Mouse (Mus musculus) mesoderm, embryonic 11.5 days (tissue): ENCODE results near the gene 2010111I01Rik.

ENCODE experiments used
- DNase-seq: peaks from one replicate; pipeline ENCODE4 v3.0.0-alpha.2; 2012; ENCODE audit warnings: low read depth, low spot score

The 2010111I01Rik gene

DNA sequence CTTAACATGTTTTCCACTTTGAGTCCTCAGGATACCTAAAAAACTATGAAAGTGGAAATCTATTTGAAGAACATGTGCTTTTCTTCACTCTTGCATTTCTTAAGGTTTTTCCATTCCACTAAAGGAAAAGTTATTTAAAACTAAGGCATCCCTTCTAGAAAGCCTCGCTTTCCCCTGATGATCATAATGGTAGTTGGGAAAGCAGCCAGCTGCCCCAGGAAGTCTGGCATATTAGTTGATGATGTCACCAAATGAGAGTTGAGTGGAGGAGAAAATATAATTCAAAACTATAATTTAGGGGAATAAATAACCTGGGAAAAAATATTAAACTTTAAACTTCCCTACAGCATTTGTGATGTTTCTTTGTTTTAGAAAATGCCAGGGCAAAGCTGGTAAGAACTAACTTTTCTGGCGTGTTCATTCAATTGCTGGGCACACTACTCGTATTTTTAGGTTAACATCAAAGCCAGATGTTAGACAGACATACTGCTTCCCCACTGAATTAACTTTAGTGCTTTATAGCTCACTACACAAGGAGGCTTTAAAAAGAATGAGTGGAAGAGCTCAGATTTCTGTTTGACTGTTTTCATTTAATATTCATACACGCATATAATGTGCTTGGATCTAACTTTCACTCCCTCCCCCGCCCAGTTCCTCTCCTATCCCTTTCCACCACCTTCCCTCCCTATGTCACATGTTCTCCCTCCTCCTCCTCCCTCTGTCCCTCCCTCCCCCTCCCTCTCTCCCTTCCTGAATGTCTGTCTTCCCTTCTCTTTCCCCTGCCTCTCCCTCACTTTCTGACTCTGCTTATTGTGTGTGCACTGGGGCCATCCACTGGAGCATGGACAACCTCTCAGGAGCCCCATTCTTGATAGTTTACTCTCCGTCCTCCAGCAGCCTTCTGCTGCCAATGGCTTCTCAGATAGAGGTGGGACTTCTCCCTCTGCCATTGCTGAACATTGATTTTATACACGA lies 58.8 kb downstream of the 2010111I01Rik start:
- no peak for DNase-seq

DNA sequence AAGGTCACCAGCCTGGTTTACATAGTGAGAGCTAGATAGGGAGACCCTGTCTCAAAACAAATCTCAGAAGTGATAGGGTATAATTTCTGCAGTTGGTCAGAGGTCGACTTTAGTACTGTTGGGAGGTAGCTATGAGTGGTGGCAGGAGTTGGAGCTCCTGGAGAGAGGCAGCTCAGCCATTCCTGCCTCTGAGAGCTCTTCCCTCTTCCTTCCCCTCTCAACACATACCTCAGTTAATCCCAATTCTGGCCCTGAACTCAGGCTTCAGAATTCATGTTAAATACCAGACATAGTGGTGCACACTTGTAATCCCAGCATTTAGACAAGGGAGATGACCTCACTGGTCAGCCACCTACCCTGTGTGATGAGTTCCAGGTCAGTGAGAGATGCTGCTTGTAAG lies 65.3 kb downstream of the 2010111I01Rik start:
- no peak for DNase-seq

DNA sequence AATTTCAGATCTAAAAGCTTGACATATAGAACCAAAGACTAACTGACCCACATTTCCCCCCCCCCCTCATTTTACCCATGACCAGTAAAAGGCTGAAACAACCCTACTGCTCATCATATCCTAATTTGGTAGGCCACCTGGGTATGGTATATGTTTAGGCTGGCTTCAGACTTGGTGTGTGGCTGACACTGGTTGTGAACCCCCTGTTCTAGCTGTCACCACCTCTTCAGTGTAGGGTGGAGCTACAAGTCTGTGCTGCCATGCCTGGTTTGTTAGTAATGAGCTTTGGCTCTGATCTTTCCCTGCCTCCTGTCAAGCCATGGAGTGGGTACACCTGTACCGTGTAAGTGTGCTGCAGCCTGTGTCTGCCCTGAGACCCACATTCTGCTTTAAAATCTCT lies 66.6 kb downstream of the 2010111I01Rik start:
- DNase-seq = no peak

DNA sequence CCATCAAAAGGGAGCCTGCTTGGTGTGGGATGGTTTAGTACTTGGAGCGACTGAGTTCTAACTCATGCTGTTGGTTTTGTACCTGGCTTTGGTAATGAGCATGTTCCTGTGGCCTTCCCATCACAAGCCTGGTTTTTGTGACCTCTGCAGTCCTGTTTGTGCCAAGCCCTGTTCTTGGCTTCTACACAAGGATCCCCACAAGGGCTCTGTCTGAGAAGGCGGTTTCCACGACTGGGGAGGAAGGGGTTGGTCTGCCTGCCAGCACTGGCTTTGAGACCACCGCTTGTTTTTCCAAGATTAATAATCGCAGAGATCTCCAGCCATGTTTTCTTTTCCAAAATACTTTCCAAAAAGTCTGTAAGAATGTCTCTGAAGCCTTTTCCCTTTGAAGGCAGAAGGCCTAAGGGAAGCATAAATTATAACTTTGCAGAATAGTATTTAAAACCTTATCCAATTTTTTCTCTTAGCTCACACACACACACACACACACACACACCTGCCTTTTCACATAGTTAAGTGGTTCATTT lies 67.7 kb downstream of the 2010111I01Rik start:
- no peak for DNase-seq

DNA sequence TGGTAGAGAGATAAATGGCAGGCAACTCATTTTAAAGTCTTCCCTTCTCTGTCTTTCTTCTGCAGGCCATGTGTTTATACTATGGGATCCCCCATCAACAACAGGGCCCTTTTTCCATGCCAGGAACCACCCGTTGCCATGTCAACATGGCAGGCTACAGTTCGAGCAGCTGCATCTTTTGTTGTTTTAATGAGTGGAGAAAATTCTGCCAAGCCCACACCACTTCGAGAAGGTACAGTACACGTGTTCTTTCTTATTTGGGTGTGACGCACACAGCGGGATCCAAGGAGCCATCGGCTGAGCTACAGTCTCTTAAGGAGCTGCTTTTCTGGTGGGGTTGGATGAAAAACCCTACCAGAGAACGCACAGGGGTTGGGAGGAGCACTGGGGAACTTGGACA lies 68.3 kb downstream of the 2010111I01Rik start:
- no peak for DNase-seq

DNA sequence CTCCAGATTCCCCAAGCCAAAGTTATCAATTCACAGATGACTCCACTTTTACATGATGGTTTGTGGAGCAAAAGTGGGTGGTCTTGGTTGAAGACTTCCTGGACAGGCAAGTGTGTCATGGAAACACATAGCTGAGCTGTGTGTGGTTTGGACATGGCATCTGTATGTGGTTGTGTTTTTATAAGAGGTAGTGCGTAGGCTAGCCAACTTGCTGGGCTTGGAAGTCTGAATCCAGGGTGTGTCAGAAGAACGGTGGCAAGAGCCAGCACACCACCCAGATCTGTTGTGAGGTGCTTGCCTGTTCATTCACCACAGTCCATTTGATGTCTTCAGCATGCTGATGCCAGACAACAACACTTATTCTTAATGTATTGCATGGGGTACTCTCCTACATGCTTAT lies 68.7 kb downstream of the 2010111I01Rik start:
- DNase-seq = no peak

DNA sequence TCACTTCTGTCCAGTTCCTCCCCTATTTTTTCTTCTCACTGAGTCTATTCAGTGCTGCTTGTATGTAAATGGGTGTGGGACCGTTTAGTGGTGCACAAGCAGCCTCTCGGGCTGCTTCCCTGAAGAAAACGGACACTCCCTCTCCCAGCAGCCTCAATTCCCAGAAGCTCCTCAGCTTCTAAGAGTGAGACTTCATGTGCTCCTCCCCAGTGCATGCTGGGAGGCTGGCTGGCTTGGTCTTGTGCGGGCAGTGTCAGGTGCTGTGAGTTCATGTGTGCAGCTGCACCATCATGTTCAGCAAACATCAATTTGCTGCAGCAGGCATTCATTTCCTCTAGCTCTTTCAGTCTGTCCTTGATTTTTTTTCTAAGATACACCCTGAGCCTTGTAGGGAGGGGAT lies 70.0 kb downstream of the 2010111I01Rik start:
- no peak for DNase-seq

DNA sequence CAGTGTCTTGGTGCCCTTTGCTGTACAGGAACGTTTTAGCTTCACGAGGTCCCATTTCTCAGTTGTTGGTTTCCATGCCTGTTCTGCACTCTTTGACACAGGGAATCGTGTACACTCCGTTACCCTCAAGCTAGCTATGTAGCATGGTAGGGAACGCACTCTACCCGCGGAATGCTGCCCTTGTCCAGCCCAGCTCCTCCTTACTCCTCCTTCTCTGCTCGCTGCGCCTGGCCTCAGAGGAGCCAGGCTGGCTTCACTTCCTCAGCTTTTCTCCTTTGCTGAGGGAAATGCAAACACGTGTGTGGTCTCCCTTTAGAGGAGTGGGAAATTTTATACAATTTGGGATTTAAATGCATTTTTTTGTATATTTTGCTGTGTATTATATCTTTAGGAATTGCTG lies 73.2 kb downstream of the 2010111I01Rik start:
- no peak for DNase-seq

DNA sequence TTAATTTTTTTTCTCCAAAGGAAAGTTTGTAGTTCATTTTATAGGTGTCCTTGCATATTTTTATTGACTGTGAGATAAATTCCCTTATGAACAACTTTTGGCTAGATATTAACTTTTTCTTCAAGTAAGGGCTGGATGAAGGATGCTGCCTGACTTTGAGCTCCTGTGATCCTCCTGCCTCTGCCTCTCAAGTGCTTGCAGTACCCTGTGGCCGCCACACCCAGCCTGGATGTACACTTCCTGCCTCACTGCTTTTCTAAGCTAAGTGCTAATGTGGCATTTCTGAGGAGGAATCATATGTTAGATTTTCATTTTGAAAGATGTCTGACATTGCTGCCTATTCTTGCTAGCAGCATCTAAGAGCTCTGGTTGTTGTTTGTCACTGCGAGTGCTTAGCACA lies 73.7 kb downstream of the 2010111I01Rik start:
- no peak for DNase-seq

DNA sequence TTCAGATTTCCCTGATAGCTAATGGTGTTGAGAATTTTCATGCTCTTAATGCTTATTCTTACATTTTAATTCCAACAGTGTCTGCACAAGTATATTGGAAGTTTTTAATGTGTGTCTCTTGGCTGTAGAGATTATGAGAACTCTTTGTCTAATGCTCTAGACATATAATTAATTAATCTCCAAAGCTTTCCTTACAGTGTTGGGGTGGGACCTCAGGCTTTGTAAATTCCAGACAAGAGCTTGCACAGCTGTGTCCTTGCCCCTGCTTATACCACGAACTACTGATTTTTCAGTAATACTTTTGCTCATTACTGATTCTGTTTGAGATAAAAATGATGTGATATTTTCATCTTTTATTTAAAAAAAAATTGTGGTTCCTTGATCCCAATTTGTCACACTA lies 74.2 kb downstream of the 2010111I01Rik start:
- no peak for DNase-seq

DNA sequence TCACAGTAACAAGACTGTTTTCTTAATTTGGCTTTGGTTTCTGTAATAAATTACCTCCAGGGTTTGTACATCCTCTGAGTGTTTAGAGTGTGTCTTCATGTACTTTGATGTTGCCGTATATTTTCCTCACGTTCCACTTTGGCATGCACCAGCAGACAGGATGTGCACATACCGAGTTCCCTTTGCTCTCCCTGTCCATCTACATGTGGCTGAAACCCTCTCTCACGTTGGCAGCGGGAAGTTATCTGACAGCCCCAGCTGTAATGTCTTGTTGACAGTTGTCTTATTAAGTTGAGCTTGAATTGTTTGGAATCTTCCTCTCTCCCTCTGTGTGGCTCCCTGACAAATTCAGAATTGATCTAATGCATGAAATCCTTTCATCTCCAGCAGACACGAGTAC lies 74.6 kb downstream of the 2010111I01Rik start:
- no peak for DNase-seq

DNA sequence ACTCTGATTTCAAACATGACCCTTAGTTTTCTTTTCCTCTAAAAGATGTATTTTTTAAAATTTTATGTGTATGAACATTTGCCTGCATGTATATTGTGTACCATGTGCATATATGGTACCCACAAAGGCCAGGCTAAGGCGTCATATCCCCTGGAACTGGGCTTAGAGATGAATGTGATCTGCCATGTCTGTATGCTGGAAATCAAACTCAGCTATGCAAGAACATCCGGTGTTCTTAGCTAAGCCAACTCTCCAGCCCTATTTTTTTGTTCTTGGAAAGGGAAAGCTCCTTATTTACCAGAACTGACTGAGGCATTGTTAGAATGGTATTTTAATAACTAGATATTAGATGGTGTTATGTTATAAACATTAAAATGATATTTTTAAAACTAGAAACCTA lies 75.2 kb downstream of the 2010111I01Rik start:
- DNase-seq = no peak

DNA sequence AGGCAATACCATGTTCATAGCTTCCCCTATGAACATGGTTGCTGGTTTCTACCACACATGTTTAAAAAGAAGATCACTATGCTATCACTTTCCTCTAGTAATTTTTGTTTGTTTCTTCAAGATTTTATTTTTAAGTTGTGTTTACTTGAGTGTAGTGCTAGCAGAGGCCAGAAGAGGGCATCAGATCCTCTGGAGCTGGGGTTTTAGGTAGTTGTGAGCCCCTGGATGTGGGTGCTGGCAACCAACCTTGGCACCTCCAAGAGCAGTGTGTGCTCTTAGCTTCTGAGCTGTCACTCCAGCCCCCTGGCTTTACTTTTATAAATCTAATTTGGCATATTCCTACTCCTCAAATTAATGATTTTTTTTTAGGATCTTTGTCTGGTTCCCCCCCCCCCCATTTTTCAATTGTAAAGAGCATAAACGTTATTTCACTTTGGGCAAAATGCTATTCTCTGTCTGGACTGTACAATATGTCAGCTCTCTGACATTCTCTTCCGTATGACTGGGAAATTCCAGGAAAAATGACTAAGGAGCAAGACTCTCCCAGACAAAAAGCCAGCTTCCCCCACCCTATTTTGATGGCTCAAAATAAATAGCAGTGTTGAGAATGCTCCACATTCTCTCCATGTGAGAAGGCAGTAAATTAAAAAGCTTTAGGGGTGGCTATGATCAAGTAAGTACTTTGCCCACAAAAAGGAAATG lies 81.0 kb downstream of the 2010111I01Rik start:
- DNase-seq = no peak

DNA sequence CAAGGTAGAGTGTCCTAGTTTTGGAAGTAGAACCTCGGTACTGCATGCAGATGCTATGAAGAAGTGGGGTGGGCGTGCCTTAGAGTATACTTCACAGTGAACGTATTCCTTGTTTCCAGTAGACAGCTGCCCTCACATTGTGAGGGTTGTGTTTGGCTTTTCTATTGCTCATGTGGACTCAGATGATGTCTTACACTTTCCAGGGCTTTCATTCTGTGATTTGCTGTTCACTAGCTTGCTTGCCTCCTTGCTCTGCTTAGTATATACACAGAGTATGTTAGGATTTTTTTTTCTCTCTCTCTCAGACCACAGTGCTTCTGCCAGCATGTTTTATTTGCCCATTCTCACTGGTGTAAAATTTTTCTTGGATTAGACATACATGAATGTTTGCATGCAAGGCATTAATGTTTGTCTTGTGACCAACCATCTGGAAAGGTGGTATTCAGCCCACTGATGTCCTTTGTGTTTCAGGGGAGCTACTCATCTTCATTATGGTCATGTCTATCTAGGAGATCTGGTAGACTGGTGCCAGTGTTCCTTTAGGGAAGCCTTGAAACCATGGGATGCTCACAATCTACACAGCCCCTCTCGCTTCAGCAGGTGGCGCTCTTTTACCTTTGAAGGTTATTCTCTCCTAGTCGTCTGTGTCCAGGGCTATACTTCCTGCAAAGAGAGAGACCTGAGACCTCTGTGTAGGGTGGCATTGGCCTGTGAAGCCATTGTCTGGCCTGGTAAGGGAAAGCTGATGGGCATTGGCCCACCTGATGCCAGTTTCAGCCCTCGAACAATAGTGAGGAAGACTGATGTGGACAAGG lies 81.7 kb downstream of the 2010111I01Rik start:
- peak; percentile 65 for DNase-seq

DNA sequence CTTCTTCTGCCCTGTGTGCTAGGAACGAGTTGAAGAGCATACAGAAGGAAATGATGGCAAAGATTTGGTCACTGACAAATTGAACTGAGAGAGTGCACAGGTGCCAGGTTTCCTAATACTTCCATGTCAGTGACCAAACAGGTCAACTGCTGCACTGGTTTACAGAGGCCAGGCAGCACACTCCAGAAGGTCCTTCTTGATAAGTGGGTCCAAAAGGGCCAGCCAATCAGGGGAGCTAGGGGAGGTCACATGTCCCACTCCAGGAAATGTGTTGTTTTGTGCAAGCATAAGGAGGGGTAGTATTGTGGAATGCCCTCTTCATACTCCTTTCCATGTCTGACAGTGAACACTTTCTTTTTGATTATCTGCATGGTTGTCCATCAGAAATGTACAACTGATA lies 99.0 kb downstream of the 2010111I01Rik start:
- no peak for DNase-seq

DNA sequence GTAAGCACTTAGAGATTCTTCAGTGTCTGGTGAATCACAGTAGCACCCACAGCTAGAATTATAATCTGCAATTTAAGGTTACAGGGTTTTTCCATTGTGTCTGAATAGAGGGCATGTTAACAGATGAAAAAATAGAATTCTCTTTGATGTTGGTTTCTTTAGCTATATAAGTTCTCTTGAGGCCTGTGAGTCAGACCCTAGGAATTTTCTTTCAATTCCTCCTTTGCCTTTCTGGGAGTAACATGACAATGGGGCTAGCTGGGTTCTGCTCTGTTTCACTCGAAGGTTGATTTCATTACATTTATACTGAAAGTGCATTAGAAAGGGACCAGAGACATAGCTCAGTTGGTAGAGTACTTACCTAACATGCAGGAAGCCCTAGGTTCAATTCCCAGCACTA lies 101.9 kb downstream of the 2010111I01Rik start:
- DNase-seq = no peak

DNA sequence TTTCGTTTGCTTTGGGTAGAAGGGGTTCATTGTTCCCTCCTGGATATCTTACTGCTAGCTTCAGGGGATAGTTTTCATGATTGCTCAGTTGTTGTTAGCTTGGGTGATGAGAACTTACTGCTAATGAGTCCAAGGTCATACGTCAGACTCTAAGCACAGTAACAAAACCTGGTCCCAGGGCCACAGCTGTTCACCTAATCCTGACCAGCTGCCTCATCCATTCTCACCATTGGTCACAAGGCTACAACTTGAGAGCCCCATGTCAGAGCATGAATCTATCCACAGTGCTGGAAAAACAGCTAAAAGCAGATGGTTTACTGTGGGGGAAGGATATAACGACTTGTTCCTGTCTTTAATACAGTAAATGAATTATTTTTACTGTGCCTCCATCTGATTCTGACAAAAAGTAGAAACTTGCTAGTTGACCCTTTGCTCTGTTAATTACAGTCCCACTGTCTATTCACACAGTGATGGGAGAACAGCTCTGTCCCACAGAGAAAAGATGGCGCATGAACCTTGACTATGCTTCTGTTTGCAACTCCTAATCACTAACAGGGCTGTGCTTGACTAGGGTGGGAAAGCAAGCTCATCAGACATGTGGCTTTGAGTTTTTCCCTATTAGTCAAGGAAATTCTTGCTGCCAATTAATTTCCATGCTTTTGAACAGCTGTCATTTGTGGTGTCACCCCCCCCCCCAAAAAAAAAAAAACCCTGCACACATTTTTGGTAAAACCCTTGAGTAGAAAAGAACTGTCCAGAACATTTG lies 103.9 kb downstream of the 2010111I01Rik start:
- no peak for DNase-seq

DNA sequence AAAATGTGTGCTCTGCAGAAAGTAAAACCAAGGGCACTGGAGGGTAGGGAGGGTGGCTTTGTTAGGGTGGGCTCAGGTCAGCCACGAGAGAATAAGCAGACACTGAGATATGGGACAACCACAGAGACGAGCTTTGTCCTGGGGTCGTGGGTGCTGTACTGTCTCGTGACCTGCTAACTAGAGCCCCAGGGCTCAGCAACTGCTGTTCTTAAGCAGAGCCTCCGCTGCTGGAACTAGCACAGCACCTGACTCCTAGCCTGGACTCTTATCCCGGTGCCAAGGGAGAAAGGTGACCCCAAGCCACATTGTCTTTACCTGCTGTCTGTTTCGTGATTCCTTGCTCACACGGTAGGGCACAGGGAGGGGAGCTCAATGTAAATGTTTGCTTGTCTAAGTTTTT lies 107.2 kb downstream of the 2010111I01Rik start:
- DNase-seq = no peak

DNA sequence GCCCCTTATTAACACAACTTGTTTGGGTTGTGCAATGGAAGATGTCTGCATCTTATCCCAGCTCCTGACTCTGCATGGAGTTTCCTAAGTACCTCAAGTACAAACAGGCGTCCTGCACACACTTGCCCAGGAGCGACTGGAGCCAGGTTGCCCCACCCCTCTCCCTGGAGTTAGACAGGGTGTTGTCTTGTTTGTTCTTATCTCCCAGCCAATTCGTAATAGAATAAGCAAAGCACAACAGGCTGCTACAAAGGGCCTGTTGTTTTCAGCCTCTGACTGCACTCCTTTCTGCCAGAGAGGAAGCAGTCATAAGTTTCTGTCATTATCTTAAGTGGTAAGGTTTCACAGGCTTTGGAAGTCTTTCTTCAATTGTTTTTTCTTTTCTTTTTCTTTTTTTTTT lies 107.7 kb downstream of the 2010111I01Rik start:
- no peak for DNase-seq

DNA sequence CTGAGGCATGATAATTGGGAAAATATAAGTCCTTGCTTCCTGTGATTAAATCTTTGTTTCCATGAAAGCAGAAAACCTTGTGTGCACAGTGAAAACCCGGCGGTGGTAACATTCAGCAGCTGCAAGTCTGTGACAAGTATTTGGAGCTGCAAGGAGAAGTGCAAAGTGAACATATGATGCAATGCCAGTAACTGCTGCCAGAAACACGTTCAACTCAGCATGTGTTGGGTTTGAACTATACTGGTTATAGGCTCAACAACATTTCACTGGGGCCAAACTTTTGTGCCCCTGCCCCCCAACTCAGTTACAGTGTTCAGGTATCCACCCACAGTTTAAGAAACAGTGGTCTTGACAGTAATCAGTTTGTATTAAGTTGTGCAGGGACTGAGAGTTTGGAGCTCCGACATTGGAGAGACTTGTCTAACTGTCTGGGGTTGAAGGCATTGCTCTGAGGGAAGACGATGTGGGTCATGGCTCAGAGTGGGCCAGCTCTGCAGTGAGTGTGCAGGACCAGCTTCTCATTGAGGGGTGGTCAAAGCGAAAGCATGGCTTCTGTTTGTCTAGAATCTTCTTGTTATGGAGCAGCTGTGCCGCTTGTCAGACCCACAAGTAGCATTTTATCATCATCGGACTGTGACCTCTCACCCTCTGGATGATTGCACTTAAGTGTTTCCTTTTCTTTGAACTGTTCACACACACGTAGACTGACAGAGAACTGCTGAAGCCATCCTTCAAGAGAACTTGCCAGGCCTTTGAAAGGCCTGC lies 109.4 kb downstream of the 2010111I01Rik start:
- peak; percentile 15 for DNase-seq
